Mouse (Mus musculus) cerebellum, postnatal 36 days (tissue): Measurements from ENCODE around the gene Ppt1.
"Not testable (repeated sequence)": the region's sequence is repeated elsewhere in the genome, so short reads cannot be mapped to it uniquely, and the experiment has no call there.

Source experiments
- DNase-seq, 2 experiments: peaks; one replicate each; pipeline ENCODE4 v3.0.0; 2021 to 2022; ENCODE audit warnings: mixed read lengths in 2 of 2

Ppt1 gene

GRCm38 (mm10) chr4:122835530-122836402 is at the start of gene Ppt1:
Ppt1 (plus strand) TSS chr4:122836242.
- DNase-seq = peak; percentile 91 to 93

GRCm38 (mm10) chr4:122789335-122790089 is 46.5 kb upstream of the Ppt1 start:
- no peak for DNase-seq

GRCm38 (mm10) chr4:122808108-122808507 is 27.9 kb upstream of the Ppt1 start:
- peak; percentile 68 to 75 for DNase-seq

GRCm38 (mm10) chr4:122811180-122811579 is 24.9 kb upstream of the Ppt1 start:
- no peak for DNase-seq

GRCm38 (mm10) chr4:122811824-122812223 is 24.2 kb upstream of the Ppt1 start:
- no peak for DNase-seq

- no peak for DNase-seq
These were observed 19.8 kb upstream of the Ppt1 start for GRCm38 (mm10) chr4:122816202-122816601.

GRCm38 (mm10) chr4:122820941-122821340 is 15.1 kb upstream of the Ppt1 start:
- DNase-seq = not testable (repeated sequence)

- DNase-seq = no peak
These were observed 8.4 kb upstream of the Ppt1 start for GRCm38 (mm10) chr4:122827651-122828050.

- DNase-seq = no peak
These were observed 6.7 kb upstream of the Ppt1 start for GRCm38 (mm10) chr4:122829339-122829738.

GRCm38 (mm10) chr4:122831888-122832287 is 4.2 kb upstream of the Ppt1 start:
- no peak for DNase-seq

- no peak for DNase-seq
These were observed 347 bp downstream of the Ppt1 start for GRCm38 (mm10) chr4:122836403-122836775.

- no peak for DNase-seq
These were observed 1.2 kb downstream of the Ppt1 start for GRCm38 (mm10) chr4:122837180-122837730.

GRCm38 (mm10) chr4:122837994-122838393 is 2.0 kb downstream of the Ppt1 start:
- DNase-seq = no peak

- no peak for DNase-seq
These were observed 2.4 kb downstream of the Ppt1 start for GRCm38 (mm10) chr4:122838416-122838815.

- no peak for DNase-seq
These were observed 12.1 kb downstream of the Ppt1 start for GRCm38 (mm10) chr4:122848150-122848621.

- DNase-seq = no peak
These were observed 15.5 kb downstream of the Ppt1 start for GRCm38 (mm10) chr4:122851535-122851934.

GRCm38 (mm10) chr4:122853691-122854090 is 17.6 kb downstream of the Ppt1 start:
- DNase-seq = no peak

GRCm38 (mm10) chr4:122854770-122855169 is 18.7 kb downstream of the Ppt1 start:
- no peak for DNase-seq

- no peak for DNase-seq
These were observed 21.9 kb downstream of the Ppt1 start for GRCm38 (mm10) chr4:122857909-122858308.

GRCm38 (mm10) chr4:122859096-122859674 is 23.1 kb downstream of the Ppt1 start:
- DNase-seq = no peak

GRCm38 (mm10) chr4:122861836-122862235 is 25.8 kb downstream of the Ppt1 start:
- peak in 1 of 2 experiments; percentile 23 for DNase-seq

- no peak for DNase-seq
These were observed 32.0 kb downstream of the Ppt1 start for GRCm38 (mm10) chr4:122868041-122868440.

GRCm38 (mm10) chr4:122870027-122870426 is 34.0 kb downstream of the Ppt1 start:
- DNase-seq = peak; percentile 34
